Mouse (Mus musculus) urinary bladder, postnatal 36 days (tissue): Measurements from ENCODE around the gene Gamt.
A peak's percentile ranks its signal among the peaks of the same experiment; 100 is the strongest.

Source experiments
- DNase-seq, 2 experiments: peaks; one replicate each; pipeline ENCODE4 v3.0.0; 2022; ENCODE audit warnings: low spot score in 2 of 2, mixed read lengths in 1 of 2

Gamt gene

GRCm38 (mm10) chr10:80260642-80261584 lies at the start of gene Gamt, which contains the start of gene Dazap1:
Gene Gamt, minus strand, starts transcription at chr10:80261012.
Gene Dazap1, plus strand, starts transcription at chr10:80261486.
- peak; percentile 97 to 99 for DNase-seq

GRCm38 (mm10) chr10:80304862-80305261 lies 44.0 kb upstream of the Gamt start:
- no peak for DNase-seq

- DNase-seq = no peak
Measured at GRCm38 (mm10) chr10:80304458-80304857, 43.6 kb upstream of the Gamt start.

- DNase-seq = peak; percentile 30 to 79
Measured at GRCm38 (mm10) chr10:80302471-80302881, 41.7 kb upstream of the Gamt start.

- no peak for DNase-seq
Measured at GRCm38 (mm10) chr10:80302082-80302355, 41.2 kb upstream of the Gamt start.

- DNase-seq = no peak
Measured at GRCm38 (mm10) chr10:80301256-80302081, 40.7 kb upstream of the Gamt start.

GRCm38 (mm10) chr10:80300672-80301181 lies 39.9 kb upstream of the Gamt start:
- no peak for DNase-seq

GRCm38 (mm10) chr10:80299824-80300223 lies 39.0 kb upstream of the Gamt start:
- no peak for DNase-seq

- no peak for DNase-seq
Measured at GRCm38 (mm10) chr10:80299301-80299700, 38.5 kb upstream of the Gamt start.

- DNase-seq = no peak
Measured at GRCm38 (mm10) chr10:80298571-80299281, 37.9 kb upstream of the Gamt start.

- DNase-seq = no peak
Measured at GRCm38 (mm10) chr10:80297526-80298133, 36.8 kb upstream of the Gamt start.

- no peak for DNase-seq
Measured at GRCm38 (mm10) chr10:80296824-80297223, 36.0 kb upstream of the Gamt start.

GRCm38 (mm10) chr10:80295618-80296425 lies 35.0 kb upstream of the Gamt start, which contains the start of gene Apc2:
Gene Apc2, plus strand, starts transcription at chr10:80295977.
- DNase-seq = peak; percentile 63 to 70

- no peak for DNase-seq
Measured at GRCm38 (mm10) chr10:80294788-80295303, 34.0 kb upstream of the Gamt start.

GRCm38 (mm10) chr10:80294311-80294710 lies 33.5 kb upstream of the Gamt start:
- no peak for DNase-seq

GRCm38 (mm10) chr10:80293325-80293724 lies 32.5 kb upstream of the Gamt start:
- DNase-seq = no peak

GRCm38 (mm10) chr10:80292251-80293146 lies 31.7 kb upstream of the Gamt start, which contains the start of gene Rps15:
Gene Rps15, plus strand, starts transcription at chr10:80292453.
- DNase-seq = peak; percentile 86 to 95

- DNase-seq = no peak
Measured at GRCm38 (mm10) chr10:80288657-80289056, 27.8 kb upstream of the Gamt start.

GRCm38 (mm10) chr10:80288097-80288496 lies 27.3 kb upstream of the Gamt start:
- DNase-seq = no peak
